Mouse (Mus musculus) myocyte (in vitro differentiated cells): ENCODE data around the gene Pknox2. TPM values are rescaled to one million over a fixed set of nuclear protein-coding genes. Genes with fewer than 3 reads are reported as not detected.

ENCODE experiments used
- H3K27me3 ChIP-seq: one replicate; pipeline ENCODE4 v1.6.1; 2011; ENCODE audit not compliant: control insufficient read depth, insufficient read depth, insufficient read length
- H3K36me3 ChIP-seq: one replicate; pipeline ENCODE4 v1.6.1; 2011; ENCODE audit not compliant: control insufficient read depth, insufficient read depth
- H3K4me2 ChIP-seq: one replicate; pipeline ENCODE4 v1.6.1; 2011; ENCODE audit warnings: low read depth, control low read depth
- H3K4me3 ChIP-seq: one replicate; pipeline ENCODE4 v1.5.1; 2011; ENCODE audit warnings: mild to moderate bottlenecking, control low read depth, moderate library complexity
- H3K79me2 ChIP-seq: one replicate; pipeline ENCODE4 v1.6.1; 2011; ENCODE audit not compliant: control insufficient read depth, insufficient read depth
- H3ac ChIP-seq: one replicate; pipeline ENCODE4 v1.6.1; 2011; ENCODE audit not compliant: control insufficient read depth, insufficient read length
- CEBPB ChIP-seq: IDR thresholded peaks from 2 replicates; pipeline ENCODE4 v1.6.1; 2011; ENCODE audit warnings: mild to moderate bottlenecking, moderate library complexity; ENCODE audit not compliant: poor library complexity, insufficient read depth, severe bottlenecking
- E2F4 ChIP-seq: IDR thresholded peaks from one replicate; pipeline ENCODE4 v1.6.1; 2011; ENCODE audit warnings: mild to moderate bottlenecking, control low read depth, moderate library complexity; ENCODE audit not compliant: insufficient read depth
- MAX ChIP-seq: IDR thresholded peaks from one replicate; pipeline ENCODE4 v1.6.1; 2011; ENCODE audit warnings: low read depth, mild to moderate bottlenecking, control low read depth
- MYOD1 ChIP-seq, 3 experiments: IDR thresholded peaks; one replicate each; pipeline ENCODE4 v1.6.1; 2011; ENCODE audit warnings: control low read depth in 2 of 3, low read depth in 2 of 3, mild to moderate bottlenecking in 2 of 3, moderate library complexity in 1 of 3; ENCODE audit not compliant: insufficient read length in 2 of 3, control insufficient read depth in 1 of 3
- MYOG ChIP-seq, 3 experiments: IDR thresholded peaks; one replicate each; pipeline ENCODE4 v1.6.1; 2011; ENCODE audit warnings: control low read depth in 2 of 3, low read depth in 2 of 3, mild to moderate bottlenecking in 2 of 3; ENCODE audit not compliant: insufficient read length in 2 of 3, control insufficient read depth in 1 of 3, insufficient read depth in 1 of 3
- POLR2A ChIP-seq: IDR thresholded peaks from one replicate; pipeline ENCODE4 v1.6.1; 2011; ENCODE audit warnings: low read depth, mild to moderate bottlenecking, control low read depth, moderate library complexity; ENCODE audit not compliant: insufficient read length
- POLR2AphosphoS2 ChIP-seq: IDR thresholded peaks from one replicate; pipeline ENCODE4 v1.6.1; 2011; ENCODE audit warnings: low read depth, control low read depth; ENCODE audit not compliant: insufficient read length
- REST ChIP-seq: IDR thresholded peaks from one replicate; pipeline ENCODE4 v1.6.1; 2011; ENCODE audit warnings: mild to moderate bottlenecking, control low read depth, moderate library complexity; ENCODE audit not compliant: insufficient read depth, insufficient read length
- SRF ChIP-seq: IDR thresholded peaks from one replicate; pipeline ENCODE4 v1.6.1; 2011; ENCODE audit warnings: low read depth; ENCODE audit not compliant: control insufficient read depth, insufficient read length
- TCF12 ChIP-seq: IDR thresholded peaks from one replicate; pipeline ENCODE4 v1.6.1; 2011; ENCODE audit warnings: mild to moderate bottlenecking, control low read depth; ENCODE audit not compliant: poor library complexity, insufficient read depth, severe bottlenecking
- TCF3 ChIP-seq: IDR thresholded peaks from one replicate; pipeline ENCODE4 v1.6.1; 2011; ENCODE audit warnings: low read depth, control low read depth; ENCODE audit not compliant: insufficient read length
- USF1 ChIP-seq: IDR thresholded peaks from one replicate; pipeline ENCODE4 v1.6.1; 2011; ENCODE audit warnings: low read depth, mild to moderate bottlenecking, control low read depth, moderate library complexity
- polyA plus RNA-seq: library from polyadenylated mRNA; unstranded; fragments of >200 nt; fragmentation: generic; extraction: Trizol; gene quantifications from one replicate; pipeline ENCODE4 v1.2.1, GENCODE M21; 2012; ENCODE audit warnings: missing spikeins

Pknox2 gene
- polyA plus RNA-seq, 1 experiment: 20.4 TPM

DNA sequence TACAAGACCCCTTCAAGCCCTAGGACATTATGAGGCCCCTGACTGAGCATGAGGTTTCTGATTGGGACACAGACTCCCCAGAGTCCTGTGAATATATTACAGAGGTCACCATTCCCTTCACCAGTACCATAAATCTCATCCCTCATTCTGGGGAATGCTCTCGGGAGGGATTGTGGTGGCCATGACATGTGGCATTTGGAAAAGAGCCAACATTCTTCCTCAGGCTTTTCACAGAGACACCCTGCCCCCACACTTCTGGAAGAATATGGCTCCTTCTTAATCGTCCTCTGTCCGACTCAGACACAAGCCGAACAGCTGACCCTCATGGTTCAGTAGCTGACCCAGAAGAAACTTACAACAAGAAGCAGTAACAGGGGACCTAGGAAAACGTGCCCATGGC is 139.1 kb downstream of the Pknox2 start:
- Histone ChIP-seq H3K4me3 (no peak overlapping the region), H3K27me3 (no peaks in the 10 kb centered on the region), H3ac (no peak overlapping the region), H3K4me2 (no peak overlapping the region), H3K79me2 (no peaks in the 10 kb centered on the region), H3K36me3 (no peaks in the 10 kb centered on the region)
- no peak for TF ChIP-seq CEBPB
- TF ChIP-seq MAX: no peak
- no peak for TF ChIP-seq REST
- TF ChIP-seq TCF3: no peak
- TF ChIP-seq POLR2AphosphoS2: no peak
- no peak for TF ChIP-seq MYOD1 (IDR thresholded peaks at IDR 0.05; ENCODE audit: control insufficient read depth in 1 of 3, insufficient read length in 2 of 3, low read depth in 2 of 3)
- TF ChIP-seq POLR2A: no peak
- TF ChIP-seq E2F4: no peak
- no peak for TF ChIP-seq SRF
- TF ChIP-seq USF1: no peak
- TF ChIP-seq MYOG (IDR thresholded peaks at IDR 0.05; ENCODE audit: control insufficient read depth in 1 of 3, insufficient read depth in 1 of 3, insufficient read length in 2 of 3, low read depth in 2 of 3): no peak
- no peak for TF ChIP-seq TCF12

DNA sequence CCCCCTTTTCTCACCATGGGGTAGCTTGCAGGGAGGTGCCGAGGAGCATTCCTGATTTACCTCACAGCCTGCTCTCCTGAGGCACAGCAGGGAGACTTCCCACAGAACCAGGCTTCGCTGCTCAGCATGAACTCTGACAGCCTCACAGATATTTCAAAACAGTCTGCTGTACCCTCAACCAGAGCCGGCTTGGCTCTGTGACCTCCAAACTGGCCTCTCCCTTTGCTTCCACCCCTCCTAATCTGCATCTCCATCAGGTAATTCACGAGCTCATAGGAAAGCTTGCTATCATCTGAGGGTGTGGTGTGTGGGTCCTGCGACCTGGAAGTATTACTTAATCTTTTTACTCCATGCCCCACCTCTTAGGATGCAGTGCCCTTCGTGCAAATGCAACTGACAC is 142.5 kb downstream of the Pknox2 start:
- Histone ChIP-seq H3K4me3 (no peak overlapping the region), H3K4me2 (no peak overlapping the region), H3ac (no peak overlapping the region), H3K27me3 (no peaks in the 10 kb centered on the region), H3K79me2 (no peaks in the 10 kb centered on the region), H3K36me3 (no peaks in the 10 kb centered on the region)
- TF ChIP-seq CEBPB (no peak), E2F4 (no peak), POLR2A (no peak), MAX (no peak), TCF12 (no peak), TCF3 (no peak), USF1 (no peak), REST (no peak), SRF (no peak), POLR2AphosphoS2 (no peak), MYOD1 (IDR thresholded peaks at IDR 0.05; ENCODE audit: control insufficient read depth in 1 of 3, insufficient read length in 2 of 3, low read depth in 2 of 3) (no peak), MYOG (IDR thresholded peaks at IDR 0.05; ENCODE audit: control insufficient read depth in 1 of 3, insufficient read depth in 1 of 3, insufficient read length in 2 of 3, low read depth in 2 of 3) (no peak)

DNA sequence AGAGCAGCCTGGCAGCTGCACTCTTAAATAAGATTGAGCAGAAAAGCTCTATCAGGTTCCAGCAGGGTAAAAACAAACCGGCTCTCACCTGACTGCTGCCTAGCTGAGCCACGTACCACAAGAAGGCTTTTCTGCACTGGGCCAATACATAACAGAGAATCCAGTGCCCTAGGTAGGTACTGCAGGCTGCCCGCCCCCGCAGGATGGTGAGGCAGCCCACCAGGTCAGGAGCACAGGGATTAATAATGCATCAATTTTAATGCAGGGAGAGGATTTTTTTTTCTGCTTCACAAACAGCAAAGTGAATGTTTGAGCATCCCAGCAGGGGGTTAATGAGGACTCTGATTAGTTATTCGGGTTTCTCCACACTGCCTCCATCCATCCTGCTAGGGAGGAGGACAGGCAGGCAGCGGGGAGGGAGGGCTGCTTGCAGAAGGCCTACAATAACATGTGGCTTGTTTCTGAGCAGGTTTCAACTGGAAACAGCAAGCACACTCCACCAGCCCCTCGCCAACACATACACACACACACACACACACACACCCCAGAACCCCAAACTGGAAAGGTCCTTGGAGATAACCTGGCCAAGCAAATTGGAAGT is 145.2 kb downstream of the Pknox2 start:
- Histone ChIP-seq H3K79me2 (no peaks in the 10 kb centered on the region), H3K27me3 (no peaks in the 10 kb centered on the region), H3K4me3 (no peak overlapping the region), H3K36me3 (no peaks in the 10 kb centered on the region), H3K4me2 (no peak overlapping the region), H3ac (no peak overlapping the region)
- TF ChIP-seq E2F4 (no peak), TCF12 (no peak), MAX (no peak), POLR2A (no peak), CEBPB (no peak), POLR2AphosphoS2 (no peak), REST (no peak), USF1 (no peak), MYOG (IDR thresholded peaks at IDR 0.05; ENCODE audit: control insufficient read depth in 1 of 3, insufficient read depth in 1 of 3, insufficient read length in 2 of 3, low read depth in 2 of 3) (no peak), TCF3 (no peak), SRF (no peak)

GRCm38 (mm10) chr9:36999393-36999792 is 147.8 kb downstream of the Pknox2 start:
- no peak for TF ChIP-seq SRF
- Histone ChIP-seq H3K79me2 (no peaks in the 10 kb centered on the region), H3ac (no peak overlapping the region), H3K27me3 (no peaks in the 10 kb centered on the region), H3K4me2 (no peak overlapping the region), H3K36me3 (no peaks in the 10 kb centered on the region), H3K4me3 (no peak overlapping the region)

GRCm38 (mm10) chr9:36990626-36991368 is 156.4 kb downstream of the Pknox2 start:
- no peak overlapping the region for H3K4me2 ChIP-seq
- H3K36me3 ChIP-seq: no peaks in the 10 kb centered on the region
- no peak overlapping the region for H3K4me3 ChIP-seq
- H3K27me3 ChIP-seq: no peaks in the 10 kb centered on the region
- no peaks in the 10 kb centered on the region for H3K79me2 ChIP-seq
- TF ChIP-seq TCF3 (no peak), TCF12 (no peak)
- H3ac ChIP-seq: no peak overlapping the region
